Comparison of ENCODE assay signal across 7 mouse cellular contexts in the genomic region with DNA sequence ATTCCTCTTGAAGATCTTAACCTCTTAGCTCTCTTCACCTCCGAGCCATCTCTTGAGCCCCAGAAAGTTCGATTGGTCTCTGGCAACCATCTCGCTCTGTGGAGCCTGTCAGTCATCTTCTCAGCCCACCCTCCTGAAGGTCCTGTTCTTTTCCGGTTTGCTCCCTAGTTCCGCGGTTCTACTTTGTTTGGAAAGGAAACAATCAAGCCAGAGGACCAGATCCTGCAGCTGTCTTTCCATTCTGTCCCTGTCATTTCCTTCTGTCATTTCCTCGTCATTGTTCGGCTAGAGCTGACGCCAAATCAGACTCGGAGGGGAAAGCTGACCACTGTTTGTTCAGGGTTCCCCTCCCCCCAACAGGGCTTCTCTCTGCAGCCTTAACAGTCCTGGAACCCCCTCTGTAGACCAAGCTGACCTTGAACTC. TPM values are rescaled to one million over a fixed set of nuclear protein-coding genes. Genes with fewer than 3 reads are reported as not detected.
DNase-seq lines count a peak whose midpoint lies in the region; ATAC-seq and TF ChIP-seq lines count a peak whose summit lies in the region.

No protein-coding gene starts in this region.

- peak overlapping the region; percentile 99 for H3K27ac ChIP-seq in MEL (ENCODE audit: control insufficient read depth, low read depth, low read length)
- peak overlapping the region; percentile 98 for H3K27ac ChIP-seq in brown adipose tissue, adult 24 weeks (replicated peaks; ENCODE audit: low read depth, low read length)
- H3K27ac ChIP-seq in heart, embryonic 13.5 days (replicated peaks): peak overlapping the region; percentile 85
- no peak overlapping the region for H3K27ac ChIP-seq in neural tube, embryonic 15.5 days (replicated peaks)

- H3K9ac ChIP-seq in MEL (ENCODE audit: control insufficient read depth, low read depth, low read length, poor library complexity, severe bottlenecking): peak overlapping the region; percentile 72
- peak overlapping the region; percentile 60 for H3K9ac ChIP-seq in heart, embryonic 13.5 days
- H3K9ac ChIP-seq in neural tube, embryonic 15.5 days (replicated peaks): no peak overlapping the region

- H3K4me2 ChIP-seq in heart, embryonic 13.5 days: peak overlapping the region; percentile 60
- H3K4me2 ChIP-seq in neural tube, embryonic 15.5 days: peak overlapping the region; percentile 5; the same call in 1 of the 2 replicates

- no peaks in the 10 kb centered on the region for H3K27me3 ChIP-seq in MEL (ENCODE audit: control insufficient read depth in 1 of 2, insufficient read depth in 2 of 2, low read length in 2 of 2)
- H3K27me3 ChIP-seq in heart, embryonic 13.5 days (replicated peaks): no peaks in the 10 kb centered on the region
- H3K27me3 ChIP-seq in neural tube, embryonic 15.5 days (replicated peaks): no peaks in the 10 kb centered on the region

- H3K4me3 ChIP-seq in MEL (ENCODE audit: control insufficient read depth in 1 of 2, insufficient read depth in 1 of 2, low read depth in 2 of 2, low read length in 2 of 2): peak overlapping the region; percentile 69 to 89
- H3K4me3 ChIP-seq in brown adipose tissue, adult 24 weeks (ENCODE audit: insufficient read depth, low read depth, low read length): peak overlapping the region; percentile 42
- H3K4me3 ChIP-seq in heart, embryonic 13.5 days: peak overlapping the region; percentile 33
- no peak overlapping the region for H3K4me3 ChIP-seq in neural tube, embryonic 15.5 days (replicated peaks)

- no peaks in the 10 kb centered on the region for H3K9me3 ChIP-seq in MEL (replicated peaks; ENCODE audit: insufficient read depth, low read length)
- H3K9me3 ChIP-seq in heart, embryonic 13.5 days: no peaks in the 10 kb centered on the region
- no peaks in the 10 kb centered on the region for H3K9me3 ChIP-seq in neural tube, embryonic 15.5 days (replicated peaks)

- H3K79me2 ChIP-seq in MEL (ENCODE audit: control insufficient read depth, insufficient read depth, low read length, poor library complexity): peaks cover 1% of the 10 kb centered on the region; the same call in 1 of the 2 replicates

- ATAC-seq in heart, embryonic 13.5 days (ENCODE audit: extremely low read depth, insufficient number of reproducible peaks, low FRiP score, low TSS enrichment): peak; percentile 53; the same call in 1 of the 2 replicates
- no peak for ATAC-seq in neural tube, embryonic 15.5 days (ENCODE audit: low FRiP score)
- ATAC-seq in frontal cortex, adult (ENCODE audit: low TSS enrichment): no peak

- no peak for TF ChIP-seq EP300 in MEL (IDR thresholded peaks at IDR 0.05; ENCODE audit: low read depth in 1 of 2, low read length in 2 of 2)

- DNase-seq in MEL (ENCODE audit: low read depth, low spot score): peak; percentile 78
- DNase-seq in kidney, postnatal 4 days: peak; percentile 28 to 56
- no peak for DNase-seq in Muller cell, postnatal 12 days (ENCODE audit: inconsistent ontology term)

- 17% methylated on average over 10 of the region's 10 CpGs for WGBS in heart, embryonic 13.5 days
- 75% methylated on average over 10 of the region's 10 CpGs for WGBS in neural tube, embryonic 15.5 days

- no peak for TF ChIP-seq CTCF in MEL (IDR thresholded peaks at IDR 0.05 in 2 of 3, conservative IDR thresholded peaks at IDR 0.05 in 1 of 3; ENCODE audit: control insufficient read depth in 1 of 3, insufficient read depth in 1 of 3, low read depth in 2 of 3, low read length in 3 of 3, poor library complexity in 1 of 3, severe bottlenecking in 1 of 3)

- peaks cover 0 to 24% of the 10 kb centered on the region in 2 experiments; a peak in 2 of 4 replicates for H3K36me3 ChIP-seq in MEL (ENCODE audit: control insufficient read depth in 1 of 2, insufficient read depth in 2 of 2, low read length in 2 of 2)
- no peaks in the 10 kb centered on the region for H3K36me3 ChIP-seq in heart, embryonic 13.5 days
- no peaks in the 10 kb centered on the region for H3K36me3 ChIP-seq in neural tube, embryonic 15.5 days

- TF ChIP-seq POLR2A in MEL (IDR thresholded peaks at IDR 0.05; ENCODE audit: control insufficient read depth in 1 of 2, insufficient read depth in 1 of 2, low read depth in 1 of 2, low read length in 2 of 2, poor library complexity in 1 of 2): peak in 1 of 2 experiments; percentile 38; a peak in 2 of 4 replicates

- no peak for TF ChIP-seq RAD21 in MEL (IDR thresholded peaks at IDR 0.05; ENCODE audit: low read depth, low read length)

- peaks cover 12 to 20% of the 10 kb centered on the region in 2 experiments for H3K4me1 ChIP-seq in MEL (ENCODE audit: control insufficient read depth in 1 of 2, insufficient read depth in 2 of 2, low read length in 2 of 2)
- H3K4me1 ChIP-seq in brown adipose tissue, adult 24 weeks (ENCODE audit: control insufficient read depth, insufficient read depth, insufficient read length, low read length): peaks cover 10% of the 10 kb centered on the region
- H3K4me1 ChIP-seq in heart, embryonic 13.5 days: peaks cover 19% of the 10 kb centered on the region
- H3K4me1 ChIP-seq in neural tube, embryonic 15.5 days: no peaks in the 10 kb centered on the region

TF ChIP-seq in MEL, 35 proteins besides CTCF, POLR2A, EP300 and RAD21:
- TF ChIP-seq ZMIZ1 (IDR thresholded peaks at IDR 0.05; ENCODE audit: low read depth, low read length) (no peak), USF2 (IDR thresholded peaks at IDR 0.05; ENCODE audit: borderline replicate concordance in 1 of 2, insufficient read depth in 1 of 2, low read depth in 1 of 2, low read length in 2 of 2) (no peak), ETS1 (IDR thresholded peaks at IDR 0.05; ENCODE audit: low read depth, low read length) (peak; percentile 6; the same call in 1 of the 2 replicates), HCFC1 (IDR thresholded peaks at IDR 0.05; ENCODE audit: low read depth, low read length) (no peak), SIN3A (IDR thresholded peaks at IDR 0.05; ENCODE audit: low read length) (peak; percentile 66; the same call in 1 of the 2 replicates), CHD1 (IDR thresholded peaks at IDR 0.05; ENCODE audit: low read depth, low read length) (no peak; the same call in 1 of the 2 replicates), RCOR1 (IDR thresholded peaks at IDR 0.05; ENCODE audit: low read depth, low read length) (no peak), MXI1 (IDR thresholded peaks at IDR 0.05; ENCODE audit: low read depth, low read length) (no peak), POLR2AphosphoS5 (IDR thresholded peaks at IDR 0.05; ENCODE audit: borderline replicate concordance, low read depth, low read length) (no peak), NRF1 (IDR thresholded peaks at IDR 0.05; ENCODE audit: insufficient read depth, low read depth, low read length, poor library complexity, severe bottlenecking) (no peak), MAX (IDR thresholded peaks at IDR 0.05; ENCODE audit: low read length) (no peak), CHD2 (IDR thresholded peaks at IDR 0.05; ENCODE audit: low read length) (peak; percentile 47), ELF1 (IDR thresholded peaks at IDR 0.05; ENCODE audit: low read depth, low read length) (peak; percentile 20; the same call in 1 of the 2 replicates), MAFK (IDR thresholded peaks at IDR 0.05; ENCODE audit: borderline replicate concordance, low read depth, low read length) (no peak), TCF12 (IDR thresholded peaks at IDR 0.05; ENCODE audit: low read depth, low read length) (no peak), MYC (IDR thresholded peaks at IDR 0.05; ENCODE audit: low read depth, low read length) (no peak), ZC3H11A (IDR thresholded peaks at IDR 0.05; ENCODE audit: low read depth, low read length) (no peak), SMC3 (IDR thresholded peaks at IDR 0.05; ENCODE audit: low read depth, low read length) (no peak), GATA1 (IDR thresholded peaks at IDR 0.05; ENCODE audit: low read depth, low read length) (no peak), BHLHE40 (IDR thresholded peaks at IDR 0.05; ENCODE audit: borderline replicate concordance, low read depth, low read length) (no peak), MEF2A (IDR thresholded peaks at IDR 0.05; ENCODE audit: extremely low read depth, insufficient replicate concordance, low read depth, low read length, poor library complexity, severe bottlenecking) (no peak), MAZ (IDR thresholded peaks at IDR 0.05; ENCODE audit: low read depth, low read length) (no peak), UBTF (IDR thresholded peaks at IDR 0.05; ENCODE audit: borderline replicate concordance, insufficient read depth, low read depth, low read length) (no peak), TBP (IDR thresholded peaks at IDR 0.05; ENCODE audit: low read depth, low read length) (peak; percentile 51)
TF ChIP-seq in MEL: peak in this region for 5.

RNA-seq across cellular contexts. Expression of a gene that starts 27.0 kb away (rescaled TPM):
- total RNA-seq in MEL (2012; rRNA removed): 3.4 and 4.9 TPM in 2 replicates
- 1 to 10 TPM in 1 of 2 experiments, not detected in 1; 8.7 TPM for polyA plus RNA-seq in MEL (2012; ENCODE audit: insufficient read depth in 1 of 2, insufficient read length in 2 of 2, low read depth in 1 of 2, low replicate concordance in 2 of 2, missing spikeins in 1 of 2)
- polyA plus RNA-seq in brown adipose tissue, adult 24 weeks (2012; ENCODE audit: insufficient read depth, insufficient read length, missing spikeins): 1.7 and 2.3 TPM in 2 replicates
- 3.6 and 4.1 TPM in 2 replicates for polyA plus RNA-seq in heart, embryonic 13.5 days (2015; fragmentation: Nextera tagmentation; extraction: Ambion mirVana)
- polyA plus RNA-seq in neural tube, embryonic 15.5 days (2015; fragmentation: Nextera tagmentation; extraction: Ambion mirVana): 6.4 and 7.3 TPM in 2 replicates

RNA-seq across cellular contexts. Expression of a gene that starts 41.7 kb away (rescaled TPM):
- 33.5 and 37.6 TPM in 2 replicates for total RNA-seq in MEL (2012; rRNA removed)
- polyA plus RNA-seq in MEL (2012; ENCODE audit: insufficient read depth in 1 of 2, insufficient read length in 2 of 2, low read depth in 1 of 2, low replicate concordance in 2 of 2, missing spikeins in 1 of 2): 10 to 100 TPM in 1 of 2 experiments, not detected in 1; 60.6 TPM
- 657 and 1,031 TPM in 2 replicates for polyA plus RNA-seq in brown adipose tissue, adult 24 weeks (2012; ENCODE audit: insufficient read depth, insufficient read length, missing spikeins)
- polyA plus RNA-seq in heart, embryonic 13.5 days (2015; fragmentation: Nextera tagmentation; extraction: Ambion mirVana): 292 and 311 TPM in 2 replicates
- 450 and 456 TPM in 2 replicates for polyA plus RNA-seq in neural tube, embryonic 15.5 days (2015; fragmentation: Nextera tagmentation; extraction: Ambion mirVana)
